Mouse (Mus musculus) spleen, postnatal 36 days (tissue): ENCODE measurements around the gene Tcf7l2.

Experiments used
- DNase-seq, 2 experiments: peaks; one replicate each; pipeline ENCODE4 v3.0.0; 2022; ENCODE audit warnings: low spot score in 2 of 2, mixed read lengths in 1 of 2

Tcf7l2 gene

GRCm38 (mm10) chr19:55860009-55860743 lies 118.6 kb downstream of the Tcf7l2 start:
- peak; percentile 29 to 35 for DNase-seq

GRCm38 (mm10) chr19:55861746-55862145 lies 120.1 kb downstream of the Tcf7l2 start:
- DNase-seq = no peak

GRCm38 (mm10) chr19:55862559-55862958 lies 120.9 kb downstream of the Tcf7l2 start:
- DNase-seq = no peak

GRCm38 (mm10) chr19:55865049-55865448 lies 123.4 kb downstream of the Tcf7l2 start:
- DNase-seq = no peak

- peak; percentile 51 to 55 for DNase-seq
Measured at GRCm38 (mm10) chr19:55865774-55866578, 124.4 kb downstream of the Tcf7l2 start.

- no peak for DNase-seq
Measured at GRCm38 (mm10) chr19:55867255-55867654, 125.6 kb downstream of the Tcf7l2 start.

- DNase-seq = no peak
Measured at GRCm38 (mm10) chr19:55867905-55868304, 126.3 kb downstream of the Tcf7l2 start.

- DNase-seq = no peak
Measured at GRCm38 (mm10) chr19:55868597-55868996, 127.0 kb downstream of the Tcf7l2 start.

- no peak for DNase-seq
Measured at GRCm38 (mm10) chr19:55870825-55871224, 129.2 kb downstream of the Tcf7l2 start.

- DNase-seq = no peak
Measured at GRCm38 (mm10) chr19:55871496-55871895, 129.9 kb downstream of the Tcf7l2 start.

GRCm38 (mm10) chr19:55873221-55873620 lies 131.6 kb downstream of the Tcf7l2 start:
- DNase-seq = no peak

- DNase-seq = no peak
Measured at GRCm38 (mm10) chr19:55876501-55876900, 134.9 kb downstream of the Tcf7l2 start.

GRCm38 (mm10) chr19:55877404-55877915 lies 135.8 kb downstream of the Tcf7l2 start:
- peak; percentile 46 to 49 for DNase-seq

- no peak for DNase-seq
Measured at GRCm38 (mm10) chr19:55880664-55881359, 139.2 kb downstream of the Tcf7l2 start.

GRCm38 (mm10) chr19:55886536-55886935 lies 144.9 kb downstream of the Tcf7l2 start:
- DNase-seq = no peak

- no peak for DNase-seq
Measured at GRCm38 (mm10) chr19:55891692-55892183, 150.1 kb downstream of the Tcf7l2 start.

- DNase-seq = no peak
Measured at GRCm38 (mm10) chr19:55893557-55893956, 151.9 kb downstream of the Tcf7l2 start.

GRCm38 (mm10) chr19:55894396-55894795 lies 152.8 kb downstream of the Tcf7l2 start:
- DNase-seq = no peak

GRCm38 (mm10) chr19:55895317-55895716 lies 153.7 kb downstream of the Tcf7l2 start:
- no peak for DNase-seq

- no peak for DNase-seq
Measured at GRCm38 (mm10) chr19:55895807-55896420, 154.3 kb downstream of the Tcf7l2 start.

- no peak for DNase-seq
Measured at GRCm38 (mm10) chr19:55896629-55897028, 155.0 kb downstream of the Tcf7l2 start.
